Mouse (Mus musculus) gastrocnemius, postnatal 36 days (tissue): ENCODE results near the gene Slc25a12. TPM values are rescaled to one million over a fixed set of nuclear protein-coding genes. Genes with fewer than 3 reads are reported as not detected.

ENCODE experiments used
- DNase-seq, 2 experiments: peaks; one replicate each; pipeline ENCODE4 v3.0.0; 2022
- intact Hi-C: fragments of 180-260 bp; cut with DNase I; formaldehyde crosslinking; loops from one replicate; pipeline ENCODE4 v1.15.1; 2025
- total RNA-seq, 2 experiments: library from RNA; stranded (reverse); gene quantifications; 2 replicates each; pipeline ENCODE4 v1.2.3; 2021

Slc25a12 gene
- total RNA-seq, 2 experiments from 2014 or later, result 386 to 403 TPM

GRCm38 (mm10) chr2:71268691-71269090 is 98.9 kb downstream of the Slc25a12 start:
- intact Hi-C loops, result no loop called here
- DNase-seq, result no peak

GRCm38 (mm10) chr2:71264585-71264984 is 103.0 kb downstream of the Slc25a12 start:
- DNase-seq, result no peak
- intact Hi-C loops, result no loop called here

- intact Hi-C loops, result no loop called here
These were observed 111.0 kb downstream of the Slc25a12 start for GRCm38 (mm10) chr2:71256581-71256980.

GRCm38 (mm10) chr2:71254836-71255235 is 112.7 kb downstream of the Slc25a12 start:
- DNase-seq, result no peak
- intact Hi-C loops, result loop anchor here (5.0 kb wide), 1 partner anchor 292 kb away; the partner anchor contains the start of gene Dlx2

More at GRCm38 (mm10) chr2:71256581-71256980, 111.0 kb downstream of the Slc25a12 start:
- DNase-seq, result no peak

DNA sequence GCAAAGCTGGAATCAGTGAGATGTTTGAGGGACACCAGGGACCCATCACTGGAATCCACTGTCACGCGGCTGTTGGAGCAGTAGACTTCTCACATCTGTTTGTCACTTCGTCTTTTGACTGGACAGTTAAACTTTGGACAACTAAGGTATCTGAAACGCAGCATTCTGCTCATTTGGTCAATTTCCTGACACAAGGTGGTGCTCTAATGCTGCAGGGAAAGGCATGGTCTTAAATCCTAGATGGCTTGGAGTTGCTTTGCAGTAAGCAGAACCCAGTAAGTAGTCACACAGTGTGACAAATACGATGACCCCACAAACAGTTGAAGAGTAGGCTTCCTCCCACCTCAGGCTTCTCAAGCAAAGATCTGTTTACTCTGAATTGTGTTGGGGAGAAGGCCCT is 116.7 kb downstream of the Slc25a12 start:
- no peak for DNase-seq
- intact Hi-C loops, result loop anchor here (5.0 kb wide), 1 partner anchor 296 kb away; the partner anchor contains the start of gene Dlx2

DNA sequence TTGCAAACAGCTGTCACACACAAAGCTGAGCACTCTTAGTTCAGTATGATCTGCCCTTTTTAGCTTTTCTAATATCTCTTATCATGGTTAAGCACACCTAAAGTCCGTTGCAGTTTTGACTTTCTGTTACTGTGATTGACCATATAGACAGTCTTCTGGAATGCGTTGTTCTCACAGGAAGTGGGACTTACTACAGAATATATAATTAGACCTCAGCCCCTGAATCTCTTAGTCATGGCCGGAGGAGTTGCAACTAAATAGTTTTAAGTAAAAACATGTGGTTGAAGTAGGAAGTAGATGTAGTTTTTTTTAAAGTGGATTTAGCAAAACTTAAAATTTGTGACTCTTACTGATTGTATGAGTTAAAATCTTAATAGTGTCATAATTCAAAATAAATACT is 119.5 kb downstream of the Slc25a12 start:
- no peak for DNase-seq
- intact Hi-C loops, result no loop called here

GRCm38 (mm10) chr2:71246096-71246495 is 121.5 kb downstream of the Slc25a12 start:
- intact Hi-C loops, result no loop called here
- DNase-seq, result no peak

DNA sequence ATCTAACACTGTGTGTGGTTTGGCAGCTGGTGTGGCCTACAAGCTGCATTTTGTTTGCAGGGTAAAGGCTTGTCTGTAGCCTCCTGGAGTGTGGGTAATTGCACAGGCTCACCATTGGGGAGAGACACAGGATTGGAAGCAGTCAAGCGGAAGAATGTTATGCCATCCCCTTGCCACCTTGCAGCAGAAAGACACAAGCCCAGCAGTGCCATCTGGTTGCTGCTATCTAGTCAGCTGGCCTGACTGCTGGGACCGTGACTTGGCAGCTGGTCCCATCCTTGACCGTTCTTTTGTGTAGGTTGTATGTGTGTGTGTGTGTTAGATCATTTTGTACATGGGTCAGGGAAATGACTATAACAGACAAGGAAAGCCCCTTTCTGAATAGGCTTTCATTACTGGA is 122.1 kb downstream of the Slc25a12 start:
- intact Hi-C loops, result no loop called here
- no peak for DNase-seq

GRCm38 (mm10) chr2:71244807-71245206 is 122.7 kb downstream of the Slc25a12 start:
- no peak for DNase-seq
- intact Hi-C loops, result no loop called here

- no peak for DNase-seq
- intact Hi-C loops, result no loop called here
These were observed 124.4 kb downstream of the Slc25a12 start for GRCm38 (mm10) chr2:71243058-71243672.

- intact Hi-C loops, result no loop called here
These were observed 125.4 kb downstream of the Slc25a12 start for GRCm38 (mm10) chr2:71242180-71242579.

GRCm38 (mm10) chr2:71241505-71241904 is 126.0 kb downstream of the Slc25a12 start:
- DNase-seq, result no peak

More at GRCm38 (mm10) chr2:71242180-71242579, 125.4 kb downstream of the Slc25a12 start:
- DNase-seq, result no peak

DNA sequence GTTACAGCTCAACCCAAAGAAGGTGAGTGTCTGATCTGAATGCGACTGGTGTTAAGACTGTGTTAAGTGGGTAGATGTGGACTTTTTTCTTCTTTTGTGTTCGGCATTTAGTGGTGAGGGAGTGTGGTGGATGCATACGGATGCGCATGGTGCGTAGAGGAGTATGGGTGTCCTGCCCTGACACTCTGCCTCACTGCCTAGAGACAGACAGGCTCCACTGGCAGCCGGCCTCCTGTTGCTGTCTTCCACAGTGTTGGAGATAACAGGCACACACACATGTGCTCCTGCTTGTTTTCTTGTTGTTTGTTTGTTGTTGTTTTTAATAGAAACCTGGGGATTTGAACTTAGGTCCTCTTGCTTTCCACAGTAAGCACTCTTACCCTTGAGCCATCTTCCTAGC is 131.5 kb downstream of the Slc25a12 start:
- intact Hi-C loops, result no loop called here
- no peak for DNase-seq

More at GRCm38 (mm10) chr2:71241505-71241904, 126.0 kb downstream of the Slc25a12 start:
- intact Hi-C loops, result no loop called here

GRCm38 (mm10) chr2:71235420-71235819 is 132.1 kb downstream of the Slc25a12 start:
- DNase-seq, result no peak
- intact Hi-C loops, result no loop called here

DNA sequence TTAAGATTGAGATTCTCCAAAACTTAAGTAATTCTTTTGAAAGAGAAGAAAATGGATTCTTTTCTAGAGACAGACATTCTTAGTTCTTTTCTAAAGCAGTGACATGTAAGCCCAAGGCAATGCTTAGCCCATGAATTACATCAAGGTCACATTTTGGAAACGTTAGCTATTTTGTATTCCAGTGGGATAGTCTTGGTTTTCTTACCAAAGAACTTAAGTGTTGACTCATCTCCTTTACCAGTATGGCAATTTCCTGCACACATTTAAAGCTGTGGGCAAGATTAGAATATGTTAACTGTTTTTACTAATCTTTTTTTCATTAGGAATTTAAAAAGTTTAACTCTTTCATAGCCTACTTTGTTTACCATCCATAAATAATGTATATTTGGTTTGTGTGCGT is 134.6 kb downstream of the Slc25a12 start:
- intact Hi-C loops, result no loop called here
- no peak for DNase-seq

GRCm38 (mm10) chr2:71231951-71232350 is 135.6 kb downstream of the Slc25a12 start:
- intact Hi-C loops, result no loop called here
- no peak for DNase-seq

- no peak for DNase-seq
- intact Hi-C loops, result no loop called here
These were observed 137.9 kb downstream of the Slc25a12 start for GRCm38 (mm10) chr2:71229603-71230002.

DNA sequence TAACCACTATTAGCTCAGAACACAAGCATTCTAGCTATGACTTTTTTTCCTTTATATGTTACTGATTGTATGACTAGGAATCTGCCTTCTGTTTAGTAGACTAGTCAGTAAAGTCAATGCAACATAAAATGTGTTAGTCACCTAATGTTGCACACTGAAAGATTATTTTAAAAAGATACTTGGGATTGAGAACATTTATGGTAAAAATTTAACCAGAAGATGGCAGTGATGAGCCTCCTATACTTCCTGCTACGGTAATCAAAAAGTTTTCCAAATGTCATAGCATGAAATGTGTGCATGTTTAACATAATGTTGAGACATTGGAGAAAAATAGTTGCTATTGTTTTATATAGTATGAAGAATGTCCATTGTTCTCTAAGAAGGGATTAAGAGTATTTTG is 140.2 kb downstream of the Slc25a12 start:
- intact Hi-C loops, result no loop called here
- DNase-seq, result no peak

Other genes with a start within 250 kb of the Slc25a12 start
- gene Cybrd1, start 249.8 kb downstream of the Slc25a12 start, total RNA-seq, result under 1 TPM; 0.35 to 0.46 TPM
- 10 to 100 TPM; 39.0 to 39.6 TPM for gene Dync1i2, start 156.0 kb downstream of the Slc25a12 start, total RNA-seq
- 10 to 100 TPM; 16.0 to 17.0 TPM for gene Hat1, start 21.2 kb upstream of the Slc25a12 start, total RNA-seq
- 10 to 100 TPM; 27.3 to 29.6 TPM for gene Metap1d, start 85.5 kb upstream of the Slc25a12 start, total RNA-seq
- not detected for gene Dlx1, start 160.4 kb upstream of the Slc25a12 start, total RNA-seq
- gene Dlx2, start 179.0 kb upstream of the Slc25a12 start, total RNA-seq, result not detected